Mouse (Mus musculus): ENCODE data around the gene Nup88.

GRCm38 (mm10) chr11:71003611-71004315 is 34.0 kb upstream of the Nup88 start:
- TF ChIP-seq CTCF (IDR thresholded peaks at IDR 0.05; ENCODE audit: low read depth, low read length) (no peak), POLR2A (IDR thresholded peaks at IDR 0.05; ENCODE audit: borderline replicate concordance, low read depth, low read length) (no peak)
